Mouse (Mus musculus): ENCODE measurements around the gene Stambpl1.

Gene Stambpl1

DNA sequence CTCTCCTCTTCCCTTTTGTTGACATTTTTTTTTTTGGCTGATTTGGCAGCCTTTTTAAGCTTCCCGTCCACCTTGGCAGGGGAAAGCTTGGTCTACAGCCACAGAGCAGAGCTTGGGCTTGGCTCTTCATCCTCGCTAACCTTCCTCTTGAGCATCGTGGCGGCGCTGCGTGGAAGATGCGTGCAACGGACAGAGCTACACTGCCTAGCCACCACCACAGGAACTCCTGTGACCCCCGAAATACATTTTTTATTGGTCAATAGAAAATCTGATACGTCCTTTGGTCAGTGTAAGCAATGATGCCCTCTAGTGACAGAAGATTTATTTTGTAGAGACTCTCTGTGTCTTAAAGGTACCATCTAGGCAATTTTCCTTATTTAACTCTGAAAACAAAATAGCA, 92.4 kb downstream of the Stambpl1 start:
- DNase-seq (ENCODE audit: low spot score in 2 of 2), result no peak

GRCm38 (mm10) chr19:34284826-34285225, 92.8 kb downstream of the Stambpl1 start:
- no peak for DNase-seq (ENCODE audit: low spot score in 2 of 2)

GRCm38 (mm10) chr19:34287221-34287620, 95.2 kb downstream of the Stambpl1 start:
- DNase-seq (ENCODE audit: low spot score in 2 of 2), result no peak

GRCm38 (mm10) chr19:34287656-34288415, 95.8 kb downstream of the Stambpl1 start:
- no peak for DNase-seq (ENCODE audit: low spot score in 2 of 2)

DNA sequence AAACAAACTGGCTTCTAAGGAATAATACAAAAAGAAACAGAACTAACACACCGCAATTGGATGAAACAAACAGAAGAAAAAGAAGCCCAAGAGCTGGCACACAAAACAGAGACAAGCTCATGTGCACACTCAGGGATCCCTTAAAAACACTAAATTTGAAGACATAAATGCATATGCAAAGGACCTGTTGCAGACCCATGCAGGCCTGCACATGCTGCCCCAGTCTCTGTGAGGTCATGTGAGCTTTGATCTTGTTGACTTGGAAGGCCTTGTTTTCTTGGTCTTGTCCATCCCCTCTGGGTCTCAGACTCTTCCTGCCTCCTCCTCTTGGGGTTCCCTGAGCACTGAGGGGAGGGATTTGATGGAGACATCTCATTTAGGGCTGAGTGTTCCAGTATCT, 96.7 kb downstream of the Stambpl1 start:
- DNase-seq (ENCODE audit: low spot score in 2 of 2), result no peak

All from right cerebral cortex, postnatal 10 days (tissue).